Mouse (Mus musculus) ovary, adult 18-20 months (tissue): Measurements from ENCODE around the gene Gdf15.
A peak's percentile ranks its signal among the peaks of the same experiment; 100 is the strongest.
"Not testable (repeated sequence)": the region's sequence is repeated elsewhere in the genome, so short reads cannot be mapped to it uniquely, and the experiment has no call there.

ENCODE experiments used
- DNase-seq: peaks from one replicate; pipeline ENCODE4 v3.0.0; 2022; ENCODE audit warnings: low spot score, mixed read lengths

Gdf15 gene

GRCm38 (mm10) chr8:70605871-70606779, 26.1 kb downstream of the Gdf15 start:
- no peak for DNase-seq

GRCm38 (mm10) chr8:70604558-70604957, 27.7 kb downstream of the Gdf15 start:
- DNase-seq: no peak

- DNase-seq: no peak
These were observed 30.0 kb downstream of the Gdf15 start for GRCm38 (mm10) chr8:70602139-70602811.

- DNase-seq: peak; percentile 92
These were observed 31.0 kb downstream of the Gdf15 start for GRCm38 (mm10) chr8:70601271-70601649.

GRCm38 (mm10) chr8:70600473-70601270, 31.6 kb downstream of the Gdf15 start:
- DNase-seq: no peak

- no peak for DNase-seq
These were observed 32.6 kb downstream of the Gdf15 start for GRCm38 (mm10) chr8:70599507-70600290.

- DNase-seq: no peak
These were observed 33.5 kb downstream of the Gdf15 start for GRCm38 (mm10) chr8:70598722-70599121.

GRCm38 (mm10) chr8:70598283-70598682, 34.0 kb downstream of the Gdf15 start:
- DNase-seq: peak; percentile 74

GRCm38 (mm10) chr8:70597417-70598272, 34.6 kb downstream of the Gdf15 start:
- DNase-seq: no peak

GRCm38 (mm10) chr8:70596775-70597416, 35.4 kb downstream of the Gdf15 start:
- DNase-seq: no peak

GRCm38 (mm10) chr8:70596216-70596615, 36.0 kb downstream of the Gdf15 start:
- no peak for DNase-seq

- DNase-seq: no peak
These were observed 36.4 kb downstream of the Gdf15 start for GRCm38 (mm10) chr8:70595811-70596210.

GRCm38 (mm10) chr8:70594621-70595564, 37.4 kb downstream of the Gdf15 start:
- no peak for DNase-seq

GRCm38 (mm10) chr8:70593961-70594609, 38.2 kb downstream of the Gdf15 start, which contains the start of gene Isyna1:
Gene Isyna1 (plus strand): TSS chr8:70594373.
- DNase-seq: peak; percentile 97

- DNase-seq: peak; percentile 83
These were observed 39.1 kb downstream of the Gdf15 start for GRCm38 (mm10) chr8:70593173-70593572.

- DNase-seq: no peak
These were observed 40.7 kb downstream of the Gdf15 start for GRCm38 (mm10) chr8:70591569-70591968.

- DNase-seq: not testable (repeated sequence)
These were observed 44.3 kb downstream of the Gdf15 start for GRCm38 (mm10) chr8:70587955-70588354.

- no peak for DNase-seq
These were observed 47.0 kb downstream of the Gdf15 start for GRCm38 (mm10) chr8:70585258-70585652.
